Mouse (Mus musculus) C2C12 (cell line): ENCODE measurements around the gene Gm11444. TPM values are rescaled to one million over a fixed set of nuclear protein-coding genes. Genes with fewer than 3 reads are reported as not detected.

Source experiments
- H3K27me3 ChIP-seq: one replicate; pipeline ENCODE4 v1.6.1; 2011; ENCODE audit not compliant: control insufficient read depth, insufficient read depth, insufficient read length
- H3K36me3 ChIP-seq: one replicate; pipeline ENCODE4 v1.6.1; 2011; ENCODE audit not compliant: control insufficient read depth, insufficient read depth
- H3K4me3 ChIP-seq: one replicate; pipeline ENCODE4 v1.5.1; 2011; ENCODE audit warnings: mild to moderate bottlenecking, control low read depth; ENCODE audit not compliant: poor library complexity, insufficient read depth, severe bottlenecking
- H3K79me2 ChIP-seq: one replicate; pipeline ENCODE4 v1.6.1; 2011; ENCODE audit not compliant: control insufficient read depth, insufficient read depth
- H3K79me3 ChIP-seq: one replicate; pipeline ENCODE4 v1.6.1; 2011; ENCODE audit warnings: low read depth, control low read depth
- H3ac ChIP-seq: one replicate; pipeline ENCODE3; 2011; ENCODE audit warnings: low read depth; ENCODE audit not compliant: control insufficient read depth, insufficient read length
- CEBPB ChIP-seq: IDR thresholded peaks from one replicate; pipeline ENCODE4 v1.6.1; 2011; ENCODE audit warnings: low read depth, mild to moderate bottlenecking, control low read depth, moderate library complexity
- CTCF ChIP-seq: IDR thresholded peaks from one replicate; pipeline ENCODE4 v1.5.1; 2011; ENCODE audit not compliant: control insufficient read depth, insufficient read depth, insufficient read length
- FOSL1 ChIP-seq: IDR thresholded peaks from one replicate; pipeline ENCODE4 v1.8.0; 2011; ENCODE audit warnings: mild to moderate bottlenecking, low read length; ENCODE audit not compliant: poor library complexity, insufficient read depth, severe bottlenecking
- MAX ChIP-seq: IDR thresholded peaks from one replicate; pipeline ENCODE4 v1.6.1; 2011; ENCODE audit warnings: mild to moderate bottlenecking, control low read depth
- MYOD1 ChIP-seq: IDR thresholded peaks from one replicate; pipeline ENCODE4 v1.6.1; 2011; ENCODE audit warnings: low read depth; ENCODE audit not compliant: control insufficient read depth, insufficient read length
- MYOG ChIP-seq: IDR thresholded peaks from one replicate; pipeline ENCODE4 v1.6.1; 2011; ENCODE audit not compliant: control insufficient read depth, insufficient read length; ENCODE audit errors: extremely low read depth
- USF1 ChIP-seq: IDR thresholded peaks from one replicate; pipeline ENCODE4 v1.6.1; 2011; ENCODE audit warnings: low read depth, mild to moderate bottlenecking, control low read depth, moderate library complexity
- polyA plus RNA-seq: library from polyadenylated mRNA; unstranded; fragments of >200 nt; fragmentation: generic; extraction: Trizol; gene quantifications from one replicate; pipeline ENCODE4 v1.2.1, GENCODE M21; 2012; ENCODE audit warnings: missing spikeins

Gm11444 gene
- polyA plus RNA-seq, 1 experiment = not detected

- Histone ChIP-seq H3K79me3 (no peaks in the 10 kb centered on the region), H3K27me3 (no peaks in the 10 kb centered on the region), H3K36me3 (no peaks in the 10 kb centered on the region), H3ac (no peak overlapping the region), H3K79me2 (no peaks in the 10 kb centered on the region), H3K4me3 (no peak overlapping the region)
- TF ChIP-seq MYOD1 (no peak), MAX (no peak), FOSL1 (no peak), CTCF (no peak), CEBPB (no peak), USF1 (no peak), MYOG (no peak)
Observed at GRCm38 (mm10) chr11:85839258-85840030, 10.7 kb downstream of the Gm11444 start.

- no peak overlapping the region for H3ac ChIP-seq
- no peaks in the 10 kb centered on the region for H3K36me3 ChIP-seq
- no peak overlapping the region for H3K4me3 ChIP-seq
- TF ChIP-seq MYOD1 (no peak), USF1 (no peak), CTCF (no peak), CEBPB (no peak), MYOG (no peak), MAX (no peak), FOSL1 (no peak)
- H3K27me3 ChIP-seq = no peaks in the 10 kb centered on the region
- no peaks in the 10 kb centered on the region for H3K79me2 ChIP-seq
- H3K79me3 ChIP-seq = no peaks in the 10 kb centered on the region
Observed at GRCm38 (mm10) chr11:85838424-85839257, 11.5 kb downstream of the Gm11444 start.

- Histone ChIP-seq H3K79me3 (no peaks in the 10 kb centered on the region), H3K27me3 (no peaks in the 10 kb centered on the region), H3K36me3 (no peaks in the 10 kb centered on the region), H3K79me2 (no peaks in the 10 kb centered on the region), H3ac (no peak overlapping the region), H3K4me3 (no peak overlapping the region)
- TF ChIP-seq MYOG (no peak), USF1 (no peak), CTCF (no peak), MYOD1 (no peak), MAX (no peak), CEBPB (no peak)
Observed at GRCm38 (mm10) chr11:85837648-85838423, 12.3 kb downstream of the Gm11444 start.

GRCm38 (mm10) chr11:85837291-85837647 lies 12.9 kb downstream of the Gm11444 start:
- Histone ChIP-seq H3ac (no peak overlapping the region), H3K79me3 (no peaks in the 10 kb centered on the region), H3K79me2 (no peaks in the 10 kb centered on the region), H3K36me3 (no peaks in the 10 kb centered on the region), H3K4me3 (no peak overlapping the region), H3K27me3 (no peaks in the 10 kb centered on the region)
- TF ChIP-seq MAX (no peak), USF1 (no peak), MYOG (no peak), CTCF (no peak), MYOD1 (no peak), FOSL1 (no peak), CEBPB (no peak)
